Mouse (Mus musculus) hindbrain, embryonic 14.5 days (tissue): ENCODE measurements at regions not wholly inside any gene's neighbourhood (a gene's known extent, or its start where the extent isn't known, plus 50 kb on each side); places are given as distances from the start of the nearest gene placed in this dataset.

Source experiments
- ATAC-seq: fragments of 200-750 bp; cut with Nextera tagmentation; 2 replicates; pipeline ENCODE4 v1.8.0; 2017; ENCODE audit warnings: moderate number of reproducible peaks, mild to moderate bottlenecking, moderate TSS enrichment, moderate library complexity; ENCODE audit not compliant: low FRiP score
- DNase-seq: peaks from one replicate; pipeline ENCODE4 v3.0.0-alpha.2; 2015; ENCODE audit warnings: low spot score
- H3K27ac ChIP-seq: fragments of 300-500 bp; sonication (generic); 2 replicates; pipeline ENCODE4 v1.5.1; 2014; ENCODE audit warnings: mild to moderate bottlenecking, moderate library complexity
- H3K27me3 ChIP-seq: fragments of 300-500 bp; sonication (generic); 2 replicates; pipeline ENCODE4 v1.6.1; 2014; ENCODE audit warnings: mild to moderate bottlenecking, low read length, mixed read lengths; ENCODE audit not compliant: control insufficient read depth, insufficient read depth
- H3K36me3 ChIP-seq: fragments of 300-500 bp; sonication (generic); replicated peaks from 2 replicates; pipeline ENCODE4 v1.6.1; 2014; ENCODE audit not compliant: control insufficient read depth, insufficient read depth
- H3K4me1 ChIP-seq: fragments of 300-500 bp; sonication (generic); replicated peaks from 2 replicates; pipeline ENCODE4 v1.6.1; 2014; ENCODE audit warnings: antibody characterized with exemption, low read length, mixed read lengths; ENCODE audit not compliant: control insufficient read depth, insufficient read depth
- H3K4me2 ChIP-seq: fragments of 300-500 bp; sonication (generic); replicated peaks from 2 replicates; pipeline ENCODE4 v1.6.1; 2014; ENCODE audit warnings: mild to moderate bottlenecking, moderate library complexity
- H3K4me3 ChIP-seq: fragments of 300-500 bp; sonication (generic); replicated peaks from 2 replicates; pipeline ENCODE4 v1.5.1; 2014; ENCODE audit warnings: mild to moderate bottlenecking, low read length
- H3K9ac ChIP-seq: fragments of 300-500 bp; sonication (generic); 2 replicates; pipeline ENCODE4 v1.6.1; 2014
- H3K9me3 ChIP-seq: fragments of 300-500 bp; sonication (generic); 2 replicates; pipeline ENCODE4 v1.6.1; 2016; ENCODE audit warnings: low read length; ENCODE audit not compliant: control insufficient read depth
- WGBS: fragments of 180-500 bp; shearing (Covaris S2); extraction: QIAGEN DNeasy Blood & Tissue Kit; methylation state at CpG from one replicate; pipeline ENCODE4 v1.1.7; 2014; 5-methylcytosine and 5-hydroxymethylcytosine counted together

GRCm38 (mm10) chr1:64287068-64287467 lies 165.0 kb upstream of the Klf7 start:
- 90% methylated on average over 2 of the region's 2 CpGs for WGBS
- H3K9me3 ChIP-seq: no peaks in the 10 kb centered on the region
- H3K27ac ChIP-seq: no peak overlapping the region
- no peak overlapping the region for H3K9ac ChIP-seq
- no peak for DNase-seq
- H3K4me2 ChIP-seq: no peak overlapping the region
- ATAC-seq: no peak
- H3K27me3 ChIP-seq: no peaks in the 10 kb centered on the region
- peaks cover 8% of the 10 kb centered on the region; the same call in 1 of the 2 replicates for H3K4me1 ChIP-seq
- H3K4me3 ChIP-seq: no peak overlapping the region
- H3K36me3 ChIP-seq: no peaks in the 10 kb centered on the region

GRCm38 (mm10) chr1:64284656-64285055 lies 162.6 kb upstream of the Klf7 start:
- no peaks in the 10 kb centered on the region for H3K36me3 ChIP-seq
- no peak overlapping the region for H3K4me2 ChIP-seq
- ATAC-seq (no peak), DNase-seq (no peak)
- no peak overlapping the region for H3K4me3 ChIP-seq
- H3K27ac ChIP-seq: no peak overlapping the region
- peaks cover 8% of the 10 kb centered on the region; the same call in 1 of the 2 replicates for H3K4me1 ChIP-seq
- 88% methylated on average over 8 of the region's 8 CpGs for WGBS
- H3K9ac ChIP-seq: no peak overlapping the region
- no peaks in the 10 kb centered on the region for H3K9me3 ChIP-seq
- no peaks in the 10 kb centered on the region for H3K27me3 ChIP-seq

GRCm38 (mm10) chr1:64275865-64276264 lies 153.8 kb upstream of the Klf7 start:
- Histone ChIP-seq H3K4me2 (no peak overlapping the region), H3K4me1 (no peaks in the 10 kb centered on the region), H3K36me3 (no peaks in the 10 kb centered on the region), H3K9me3 (no peaks in the 10 kb centered on the region), H3K4me3 (no peak overlapping the region), H3K27ac (no peak overlapping the region), H3K27me3 (no peaks in the 10 kb centered on the region), H3K9ac (no peak overlapping the region)
- ATAC-seq (no peak), DNase-seq (no peak)

- DNase-seq: no peak
- WGBS: 86% methylated on average over 3 of the region's 3 CpGs
- Histone ChIP-seq H3K27ac (no peak overlapping the region), H3K4me1 (no peaks in the 10 kb centered on the region), H3K4me3 (no peak overlapping the region), H3K27me3 (no peaks in the 10 kb centered on the region), H3K9ac (no peak overlapping the region), H3K9me3 (no peaks in the 10 kb centered on the region), H3K36me3 (no peaks in the 10 kb centered on the region), H3K4me2 (no peak overlapping the region)
- ATAC-seq: no peak
Observed at GRCm38 (mm10) chr1:64275086-64275802, 153.2 kb upstream of the Klf7 start.

- no peak for DNase-seq
- ATAC-seq: no peak
- no peak overlapping the region for H3K4me3 ChIP-seq
- H3K9ac ChIP-seq: no peak overlapping the region
- no peaks in the 10 kb centered on the region for H3K36me3 ChIP-seq
- H3K27ac ChIP-seq: no peak overlapping the region
- H3K27me3 ChIP-seq: no peaks in the 10 kb centered on the region
- H3K9me3 ChIP-seq: no peaks in the 10 kb centered on the region
- H3K4me1 ChIP-seq: peaks cover 20% of the 10 kb centered on the region
- H3K4me2 ChIP-seq: no peak overlapping the region
- 49% methylated on average over 2 of the region's 2 CpGs for WGBS
Observed at GRCm38 (mm10) chr1:64257237-64257636, 135.2 kb upstream of the Klf7 start.

- no peak overlapping the region for H3K9ac ChIP-seq
- no peak overlapping the region for H3K4me3 ChIP-seq
- H3K36me3 ChIP-seq: no peaks in the 10 kb centered on the region
- no peaks in the 10 kb centered on the region for H3K27me3 ChIP-seq
- H3K4me1 ChIP-seq: peaks cover 20% of the 10 kb centered on the region
- no peak overlapping the region for H3K27ac ChIP-seq
- WGBS: 56% methylated on average over 14 of the region's 14 CpGs
- no peak overlapping the region for H3K4me2 ChIP-seq
- ATAC-seq (peak; percentile 27; the same call in 1 of the 2 replicates), DNase-seq (no peak)
- H3K9me3 ChIP-seq: no peaks in the 10 kb centered on the region
Observed at GRCm38 (mm10) chr1:64255554-64256295, 133.6 kb upstream of the Klf7 start.

GRCm38 (mm10) chr1:64254673-64255072 lies 132.6 kb upstream of the Klf7 start:
- Histone ChIP-seq H3K27ac (no peak overlapping the region), H3K4me1 (peaks cover 20% of the 10 kb centered on the region), H3K27me3 (no peaks in the 10 kb centered on the region), H3K9me3 (no peaks in the 10 kb centered on the region), H3K4me3 (no peak overlapping the region), H3K9ac (no peak overlapping the region), H3K36me3 (no peaks in the 10 kb centered on the region), H3K4me2 (no peak overlapping the region)
- WGBS: 65% methylated on average over 8 of the region's 8 CpGs
- ATAC-seq: no peak
- no peak for DNase-seq

GRCm38 (mm10) chr1:64253996-64254395 lies 131.9 kb upstream of the Klf7 start:
- 23% methylated on average over 8 of the region's 8 CpGs for WGBS
- DNase-seq (no peak), ATAC-seq (no peak)

GRCm38 (mm10) chr1:64242401-64242800 lies 120.3 kb upstream of the Klf7 start:
- Histone ChIP-seq H3K4me1 (no peaks in the 10 kb centered on the region), H3K9ac (no peak overlapping the region), H3K9me3 (peaks cover 7% of the 10 kb centered on the region; the same call in 1 of the 2 replicates), H3K27me3 (no peaks in the 10 kb centered on the region), H3K27ac (no peak overlapping the region), H3K4me2 (no peak overlapping the region), H3K4me3 (no peak overlapping the region), H3K36me3 (no peaks in the 10 kb centered on the region)
- 51% methylated on average over 2 of the region's 2 CpGs for WGBS
- no peak for DNase-seq
- ATAC-seq: no peak

More at GRCm38 (mm10) chr1:64253996-64254395, 131.9 kb upstream of the Klf7 start:
- no peak overlapping the region for H3K4me2 ChIP-seq
- H3K9me3 ChIP-seq: no peaks in the 10 kb centered on the region
- no peak overlapping the region for H3K4me3 ChIP-seq
- H3K27ac ChIP-seq: no peak overlapping the region
- H3K4me1 ChIP-seq: peaks cover 20% of the 10 kb centered on the region
- H3K9ac ChIP-seq: no peak overlapping the region
- no peaks in the 10 kb centered on the region for H3K27me3 ChIP-seq
- H3K36me3 ChIP-seq: no peaks in the 10 kb centered on the region
